Mouse (Mus musculus) embryonic fibroblast, embryonic 13.5 days (primary cell): Measurements from ENCODE around the gene Hnrnpab.

Source experiments
- CTCF ChIP-seq: IDR thresholded peaks from 2 replicates; pipeline ENCODE4 v1.5.1; 2011; ENCODE audit warnings: mild to moderate bottlenecking, control low read depth, low read length, moderate library complexity, borderline replicate concordance; ENCODE audit not compliant: insufficient read depth
- POLR2A ChIP-seq: IDR thresholded peaks from 2 replicates; pipeline ENCODE4 v1.6.1; 2011; ENCODE audit warnings: low read depth, mild to moderate bottlenecking, control low read depth, low read length, moderate library complexity

- TF ChIP-seq POLR2A, result no peak
- TF ChIP-seq CTCF, result no peak
Observed at GRCm38 (mm10) chr11:51643202-51643601, 36.6 kb upstream of the Hnrnpab start.
